Mouse (Mus musculus) E14TG2a.4 (cell line): Measurements from ENCODE around the gene Cd177.
"Not testable (repeated sequence)": the region's sequence is repeated elsewhere in the genome, so short reads cannot be mapped to it uniquely, and the experiment has no call there.

Experiments used
- H3K27me3 ChIP-seq: 2 replicates; pipeline ENCODE4 v1.6.1; 2014; ENCODE audit warnings: low read length, control low read depth; ENCODE audit not compliant: insufficient read depth
- H3K36me3 ChIP-seq: 2 replicates; pipeline ENCODE4 v1.6.1; 2014; ENCODE audit warnings: low read length, control low read depth; ENCODE audit not compliant: insufficient read depth
- H3K4me1 ChIP-seq: replicated peaks from 2 replicates; pipeline ENCODE4 v1.6.1; 2014; ENCODE audit warnings: low read depth, low read length, control low read depth
- H3K4me3 ChIP-seq: replicated peaks from 2 replicates; pipeline ENCODE4 v1.5.1; 2014; ENCODE audit warnings: mild to moderate bottlenecking, low read length
- H3K9me3 ChIP-seq: 2 replicates; pipeline ENCODE4 v1.6.1; 2014; ENCODE audit warnings: low read length, control low read depth
- CTCF ChIP-seq: conservative IDR thresholded peaks from 2 replicates; pipeline ENCODE4 v1.5.1; 2014; ENCODE audit warnings: low read length
- NANOG ChIP-seq: IDR thresholded peaks from 2 replicates; pipeline ENCODE4 v1.6.1; 2014; ENCODE audit warnings: borderline replicate concordance, low read length, mixed read lengths
- POU5F1 ChIP-seq: IDR thresholded peaks from 2 replicates; pipeline ENCODE4 v1.6.1; 2014; ENCODE audit warnings: low read length, borderline replicate concordance

The Cd177 gene

GRCm38 (mm10) chr7:24762574-24762973 is 2.5 kb upstream of the Cd177 start:
- peaks cover 16% of the 10 kb centered on the region for H3K27me3 ChIP-seq
- peaks cover 9% of the 10 kb centered on the region for H3K4me1 ChIP-seq
- H3K4me3 ChIP-seq = no peak overlapping the region
- no peak for TF ChIP-seq CTCF
- H3K9me3 ChIP-seq = no peaks in the 10 kb centered on the region
- H3K36me3 ChIP-seq = no peaks in the 10 kb centered on the region

GRCm38 (mm10) chr7:24761161-24761560 is 1.1 kb upstream of the Cd177 start:
- peaks cover 9% of the 10 kb centered on the region for H3K4me1 ChIP-seq
- no peak overlapping the region for H3K4me3 ChIP-seq
- peaks cover 16% of the 10 kb centered on the region for H3K27me3 ChIP-seq
- TF ChIP-seq CTCF (no peak), NANOG (no peak), POU5F1 (no peak)
- no peaks in the 10 kb centered on the region for H3K36me3 ChIP-seq
- H3K9me3 ChIP-seq = no peaks in the 10 kb centered on the region

- Histone ChIP-seq H3K4me3 (no peak overlapping the region), H3K4me1 (peaks cover 9% of the 10 kb centered on the region), H3K27me3 (peaks cover 12% of the 10 kb centered on the region), H3K9me3 (no peaks in the 10 kb centered on the region), H3K36me3 (no peaks in the 10 kb centered on the region)
- TF ChIP-seq POU5F1 (no peak), NANOG (no peak), CTCF (no peak)
Measured at GRCm38 (mm10) chr7:24758520-24758919, 1.6 kb downstream of the Cd177 start.

GRCm38 (mm10) chr7:24753476-24753875 is 6.6 kb downstream of the Cd177 start:
- no peak for TF ChIP-seq POU5F1
- no peak for TF ChIP-seq NANOG
- TF ChIP-seq CTCF = no peak
- no peaks in the 10 kb centered on the region for H3K9me3 ChIP-seq
- peaks cover 15% of the 10 kb centered on the region for H3K27me3 ChIP-seq
- H3K4me3 ChIP-seq = no peak overlapping the region
- H3K4me1 ChIP-seq = no peaks in the 10 kb centered on the region
- H3K36me3 ChIP-seq = no peaks in the 10 kb centered on the region

- Histone ChIP-seq H3K36me3 (no peaks in the 10 kb centered on the region), H3K27me3 (peaks cover 14% of the 10 kb centered on the region), H3K4me1 (no peaks in the 10 kb centered on the region), H3K9me3 (no peaks in the 10 kb centered on the region), H3K4me3 (no peak overlapping the region)
- TF ChIP-seq CTCF = no peak
- TF ChIP-seq NANOG = no peak
- TF ChIP-seq POU5F1 = no peak
Measured at GRCm38 (mm10) chr7:24751610-24752009, 8.5 kb downstream of the Cd177 start.

GRCm38 (mm10) chr7:24750695-24751094 is 9.4 kb downstream of the Cd177 start:
- Histone ChIP-seq H3K4me3 (no peak overlapping the region), H3K4me1 (no peaks in the 10 kb centered on the region), H3K9me3 (no peaks in the 10 kb centered on the region), H3K36me3 (no peaks in the 10 kb centered on the region), H3K27me3 (peaks cover 14% of the 10 kb centered on the region)
- no peak for TF ChIP-seq CTCF
- TF ChIP-seq NANOG = no peak
- no peak for TF ChIP-seq POU5F1

GRCm38 (mm10) chr7:24735970-24736670 is 24.0 kb downstream of the Cd177 start:
- Histone ChIP-seq H3K4me1 (peaks cover 10% of the 10 kb centered on the region), H3K27me3 (peaks cover 19% of the 10 kb centered on the region; the same call in 1 of the 2 replicates), H3K9me3 (peaks cover 14% of the 10 kb centered on the region), H3K36me3 (no peaks in the 10 kb centered on the region), H3K4me3 (no peak overlapping the region)
- no peak for TF ChIP-seq CTCF
- no peak for TF ChIP-seq NANOG
- TF ChIP-seq POU5F1 = no peak

GRCm38 (mm10) chr7:24726808-24727207 is 33.3 kb downstream of the Cd177 start, which contains the start of gene Gm4763:
Gm4763 (minus strand) TSS chr7:24726908.
- not testable (repeated sequence) for H3K4me1 ChIP-seq, H3K9me3 ChIP-seq, H3K27me3 ChIP-seq, H3K4me3 ChIP-seq, H3K36me3 ChIP-seq

GRCm38 (mm10) chr7:24715039-24715438 is 45.1 kb downstream of the Cd177 start:
- Histone ChIP-seq H3K9me3 (no peaks in the 10 kb centered on the region), H3K27me3 (peaks cover 14% of the 10 kb centered on the region), H3K4me3 (no peak overlapping the region), H3K4me1 (no peaks in the 10 kb centered on the region; the same call in 1 of the 2 replicates), H3K36me3 (no peaks in the 10 kb centered on the region)
- TF ChIP-seq POU5F1 = no peak
- no peak for TF ChIP-seq NANOG
- no peak for TF ChIP-seq CTCF
